ENCODE assay signal across 8 mouse cellular contexts in the genomic region with DNA sequence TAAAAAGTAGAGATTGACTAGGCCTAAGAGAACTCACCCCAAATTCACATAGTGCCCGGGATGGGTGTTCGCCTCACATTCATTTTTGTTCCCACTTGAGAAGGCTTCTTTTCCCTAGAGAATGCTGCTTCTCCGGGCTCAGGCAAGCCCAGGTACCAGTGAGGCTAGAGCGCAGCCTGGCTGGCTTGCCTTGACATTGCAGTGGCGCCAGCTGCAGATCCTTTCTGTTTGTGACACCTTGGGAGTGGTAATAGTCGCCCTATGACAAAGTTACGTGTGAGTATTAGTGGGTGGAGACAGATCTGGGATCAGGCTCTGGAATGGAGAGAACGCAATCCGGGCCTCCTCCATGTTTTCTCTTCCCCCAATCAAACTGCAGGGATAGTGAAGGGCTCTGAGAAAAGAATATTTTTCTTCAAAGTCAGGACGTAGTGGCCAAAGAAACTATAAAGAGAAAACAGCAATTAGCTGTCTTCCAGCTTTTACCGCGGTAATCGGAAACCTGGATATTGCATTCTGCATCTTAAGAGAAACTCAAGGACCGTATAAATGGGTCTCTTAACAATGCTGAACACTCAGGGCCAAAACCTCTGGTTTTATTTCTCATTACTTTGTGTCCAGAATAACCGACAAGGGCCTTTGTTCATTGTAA. TPM values are rescaled to one million over a fixed set of nuclear protein-coding genes. Genes with fewer than 3 reads are reported as not detected.
A peak's percentile ranks its signal among the peaks of the same experiment; 100 is the strongest.
DNase-seq lines count a peak whose midpoint lies in the region; ATAC-seq and TF ChIP-seq lines count a peak whose summit lies in the region.

Gene Zfp219 (minus strand): TSS at position 248 of the 652 bp plus-strand sequence.

- H3K9ac ChIP-seq in embryonic facial prominence, embryonic 15.5 days, result peak within 1 kb of the TSS; percentile 85
- peak within 1 kb of the TSS; percentile 83 for H3K9ac ChIP-seq in limb, embryonic 14.5 days (ENCODE audit: low read depth, low read length, severe bottlenecking)
- peak within 1 kb of the TSS; percentile 88 for H3K9ac ChIP-seq in midbrain, embryonic 15.5 days
- H3K9ac ChIP-seq in stomach, embryonic 14.5 days (replicated peaks; ENCODE audit: low read depth, low read length), result peak within 1 kb of the TSS; percentile 83

- peak; percentile 76 for DNase-seq in CD4-positive helper T cell, adult 2 months (ENCODE audit: low read depth, low spot score)
- peak; percentile 76 to 79 for DNase-seq in adrenal gland, postnatal 36 days
- peak; percentile 87 to 88 for DNase-seq in heart, adult 9 months (ENCODE audit: low spot score in 2 of 2)
- peak; percentile 91 for DNase-seq in kidney, adult 9 months
- peak; percentile 84 for DNase-seq in limb, embryonic 14.5 days (ENCODE audit: low spot score)

- H3K27ac ChIP-seq in embryonic facial prominence, embryonic 15.5 days (replicated peaks), result peak within 1 kb of the TSS; percentile 100
- peak within 1 kb of the TSS; percentile 99 for H3K27ac ChIP-seq in limb, embryonic 14.5 days (replicated peaks; ENCODE audit: low read depth, low read length)
- H3K27ac ChIP-seq in midbrain, embryonic 15.5 days, result peak within 1 kb of the TSS; percentile 98
- H3K27ac ChIP-seq in stomach, embryonic 14.5 days (ENCODE audit: low read length), result peak within 1 kb of the TSS; percentile 100

- WGBS in embryonic facial prominence, embryonic 15.5 days, result 6% methylated on average over 15 of the region's 15 CpGs
- 3% methylated on average over 15 of the region's 15 CpGs for WGBS in limb, embryonic 14.5 days
- WGBS in midbrain, embryonic 15.5 days, result 6% methylated on average over 15 of the region's 15 CpGs
- 5% methylated on average over 15 of the region's 15 CpGs for WGBS in stomach, embryonic 14.5 days

- peak within 1 kb of the TSS; percentile 69 for H3K4me3 ChIP-seq in embryonic facial prominence, embryonic 15.5 days (replicated peaks)
- H3K4me3 ChIP-seq in limb, embryonic 14.5 days (replicated peaks; ENCODE audit: low read length), result peak within 1 kb of the TSS; percentile 50
- H3K4me3 ChIP-seq in midbrain, embryonic 15.5 days, result peak within 1 kb of the TSS; percentile 72
- H3K4me3 ChIP-seq in stomach, embryonic 14.5 days (ENCODE audit: low read depth, low read length), result peak within 1 kb of the TSS; percentile 55

- no peaks in the 10 kb centered on the region for H3K9me3 ChIP-seq in embryonic facial prominence, embryonic 15.5 days (replicated peaks)
- H3K9me3 ChIP-seq in limb, embryonic 14.5 days (ENCODE audit: control insufficient read depth, low read length), result no peaks in the 10 kb centered on the region
- no peaks in the 10 kb centered on the region for H3K9me3 ChIP-seq in midbrain, embryonic 15.5 days
- H3K9me3 ChIP-seq in stomach, embryonic 14.5 days (ENCODE audit: control insufficient read depth, low read depth, low read length), result no peaks in the 10 kb centered on the region

- no peaks in the 10 kb centered on the region for H3K36me3 ChIP-seq in embryonic facial prominence, embryonic 15.5 days
- H3K36me3 ChIP-seq in limb, embryonic 14.5 days (ENCODE audit: control insufficient read depth, insufficient read depth, low read length), result no peaks in the 10 kb centered on the region
- no peaks in the 10 kb centered on the region for H3K36me3 ChIP-seq in midbrain, embryonic 15.5 days (replicated peaks)
- H3K36me3 ChIP-seq in stomach, embryonic 14.5 days (ENCODE audit: control insufficient read depth, insufficient read depth, low read length), result no peaks in the 10 kb centered on the region

- TF ChIP-seq POLR2A in limb, embryonic 14.5 days (IDR thresholded peaks at IDR 0.05; ENCODE audit: borderline replicate concordance, extremely low read depth, insufficient read depth, insufficient read length), result peak; percentile 72; the same call in 1 of the 2 replicates

- no peaks in the 10 kb centered on the region for H3K27me3 ChIP-seq in embryonic facial prominence, embryonic 15.5 days
- H3K27me3 ChIP-seq in limb, embryonic 14.5 days (ENCODE audit: control insufficient read depth, insufficient read depth, low read length), result no peaks in the 10 kb centered on the region
- H3K27me3 ChIP-seq in midbrain, embryonic 15.5 days (replicated peaks), result no peaks in the 10 kb centered on the region
- no peaks in the 10 kb centered on the region for H3K27me3 ChIP-seq in stomach, embryonic 14.5 days (ENCODE audit: control insufficient read depth, insufficient read depth, low read length)

- peaks cover 47% of the 10 kb centered on the region for H3K4me1 ChIP-seq in embryonic facial prominence, embryonic 15.5 days
- peaks cover 30% of the 10 kb centered on the region for H3K4me1 ChIP-seq in limb, embryonic 14.5 days (ENCODE audit: control insufficient read depth, insufficient read depth, low read length)
- H3K4me1 ChIP-seq in midbrain, embryonic 15.5 days, result peaks cover 47% of the 10 kb centered on the region
- peaks cover 31% of the 10 kb centered on the region for H3K4me1 ChIP-seq in stomach, embryonic 14.5 days (ENCODE audit: control insufficient read depth, insufficient read depth, low read length)

- peak; percentile 64 for ATAC-seq in embryonic facial prominence, embryonic 15.5 days (ENCODE audit: insufficient number of reproducible peaks, low FRiP score, low TSS enrichment, low read depth)
- ATAC-seq in limb, embryonic 14.5 days (ENCODE audit: low FRiP score, low read depth), result peak; percentile 43
- ATAC-seq in midbrain, embryonic 15.5 days (replicated peaks), result peak; percentile 68
- ATAC-seq in stomach, embryonic 14.5 days (ENCODE audit: insufficient number of reproducible peaks, insufficient read depth, low FRiP score, low read depth), result peak; percentile 73

- H3K4me2 ChIP-seq in embryonic facial prominence, embryonic 15.5 days (replicated peaks), result peak within 1 kb of the TSS; percentile 49
- H3K4me2 ChIP-seq in limb, embryonic 14.5 days (replicated peaks; ENCODE audit: low read depth, low read length, severe bottlenecking), result peak within 1 kb of the TSS; percentile 64
- H3K4me2 ChIP-seq in midbrain, embryonic 15.5 days, result peak within 1 kb of the TSS; percentile 54
- H3K4me2 ChIP-seq in stomach, embryonic 14.5 days (replicated peaks; ENCODE audit: low read depth, low read length), result peak within 1 kb of the TSS; percentile 66

RNA-seq across cellular contexts. Expression of gene Zfp219, which starts in this region (rescaled TPM):
- 10 to 100 TPM; 51.9 to 62.1 TPM for total RNA-seq in adrenal gland, postnatal 36 days (2021)
- polyA plus RNA-seq in embryonic facial prominence, embryonic 15.5 days (2015; fragmentation: Nextera tagmentation; extraction: Ambion mirVana), result 33.7 and 33.8 TPM in 2 replicates
- polyA plus RNA-seq in limb, embryonic 14.5 days (2012; rRNA removed), result 89.4 and 126 TPM in 2 replicates
- 30.3 and 37.5 TPM in 2 replicates for polyA plus RNA-seq in limb, embryonic 14.5 days (2014; fragmentation: Nextera tagmentation; extraction: Ambion mirVana)
- polyA plus RNA-seq in midbrain, embryonic 15.5 days (2015; fragmentation: Nextera tagmentation; extraction: Ambion mirVana), result 45.9 and 54.5 TPM in 2 replicates
- polyA plus RNA-seq in stomach, embryonic 14.5 days (2014; fragmentation: Nextera tagmentation; extraction: Ambion mirVana), result 30.8 and 32.8 TPM in 2 replicates

Comparison
In these comparisons a context has a peak if more than half of its experiments do, and no peak if none do; other contexts are left out.
1. Peak in every context shown above with its lines: DNase-seq, ATAC-seq, H3K4me3 ChIP-seq and H3K27ac ChIP-seq.